Mouse (Mus musculus) megakaryocyte, embryonic 14.5 days (primary cell): ENCODE measurements around the gene Eif4e2.

ENCODE experiments used
- FLI1 ChIP-seq: IDR thresholded peaks from 2 replicates; pipeline ENCODE4 v1.6.1; 2012; ENCODE audit warnings: low read length, inconsistent platforms, mixed read lengths
- GATA1 ChIP-seq: IDR thresholded peaks from 3 replicates; pipeline ENCODE4 v1.6.1; 2012; ENCODE audit warnings: mixed read lengths, low read length, inconsistent platforms, borderline replicate concordance

DNA sequence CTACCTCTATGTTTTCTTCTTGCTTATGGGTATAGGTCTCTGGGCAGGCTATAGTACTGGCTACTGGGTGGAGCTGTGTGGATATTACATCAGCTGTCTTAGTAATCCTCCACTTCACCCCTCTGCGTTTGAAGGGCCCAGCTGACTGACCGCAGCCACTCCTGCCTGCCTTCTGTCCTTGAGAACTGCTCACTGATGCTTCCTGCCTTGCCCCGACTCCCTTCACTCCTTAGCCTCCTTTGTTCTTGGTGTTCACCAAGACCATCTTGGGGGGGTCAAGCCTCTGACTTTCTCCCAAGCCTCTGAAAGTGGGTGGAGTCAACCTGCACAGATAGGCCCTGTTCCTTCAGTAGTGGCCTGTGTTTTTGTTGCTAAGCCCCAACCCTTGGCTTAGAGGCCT, 58.7 kb downstream of the Eif4e2 start:
- TF ChIP-seq GATA1: no peak
- no peak for TF ChIP-seq FLI1
